Mouse (Mus musculus) urinary bladder, postnatal 36 days (tissue): ENCODE results near the gene Robo2.

ENCODE experiments used
- DNase-seq, 2 experiments: peaks; one replicate each; pipeline ENCODE4 v3.0.0; 2022; ENCODE audit warnings: low spot score in 2 of 2, mixed read lengths in 1 of 2

The Robo2 gene

GRCm38 (mm10) chr16:74338969-74339630 is 72.5 kb downstream of the Robo2 start:
- no peak for DNase-seq

GRCm38 (mm10) chr16:74321666-74322371 is 89.8 kb downstream of the Robo2 start:
- no peak for DNase-seq

GRCm38 (mm10) chr16:74316150-74316549 is 95.5 kb downstream of the Robo2 start:
- DNase-seq = no peak

GRCm38 (mm10) chr16:74313222-74313621 is 98.4 kb downstream of the Robo2 start:
- DNase-seq = no peak

GRCm38 (mm10) chr16:74307543-74307887 is 104.1 kb downstream of the Robo2 start:
- DNase-seq = no peak

GRCm38 (mm10) chr16:74306876-74307542 is 104.6 kb downstream of the Robo2 start:
- no peak for DNase-seq

- no peak for DNase-seq
These were observed 123.7 kb downstream of the Robo2 start for GRCm38 (mm10) chr16:74287878-74288277.

GRCm38 (mm10) chr16:74282549-74282948 is 129.1 kb downstream of the Robo2 start:
- DNase-seq = no peak

GRCm38 (mm10) chr16:74276855-74277573 is 134.6 kb downstream of the Robo2 start:
- DNase-seq = no peak

GRCm38 (mm10) chr16:74274596-74274995 is 137.0 kb downstream of the Robo2 start:
- DNase-seq = no peak

- no peak for DNase-seq
These were observed 138.6 kb downstream of the Robo2 start for GRCm38 (mm10) chr16:74272993-74273392.

GRCm38 (mm10) chr16:74258241-74258640 is 153.4 kb downstream of the Robo2 start:
- DNase-seq = no peak

- DNase-seq = no peak
These were observed 167.2 kb downstream of the Robo2 start for GRCm38 (mm10) chr16:74244452-74244851.

- DNase-seq = no peak
These were observed 170.1 kb downstream of the Robo2 start for GRCm38 (mm10) chr16:74241534-74241933.

- DNase-seq = no peak
These were observed 174.2 kb downstream of the Robo2 start for GRCm38 (mm10) chr16:74237411-74237930.

- DNase-seq = no peak
These were observed 177.1 kb downstream of the Robo2 start for GRCm38 (mm10) chr16:74234393-74235059.

GRCm38 (mm10) chr16:74233596-74233995 is 178.0 kb downstream of the Robo2 start:
- no peak for DNase-seq

- DNase-seq = no peak
These were observed 184.3 kb downstream of the Robo2 start for GRCm38 (mm10) chr16:74227285-74227684.

- no peak for DNase-seq
These were observed 186.0 kb downstream of the Robo2 start for GRCm38 (mm10) chr16:74225423-74226272.

- DNase-seq = no peak
These were observed 189.1 kb downstream of the Robo2 start for GRCm38 (mm10) chr16:74222501-74222900.
